Mouse (Mus musculus): ENCODE results near the gene Mex3a. TPM values are rescaled to one million over a fixed set of nuclear protein-coding genes. Genes with fewer than 3 reads are reported as not detected.
"Not testable (repeated sequence)": the region's sequence is repeated elsewhere in the genome, so short reads cannot be mapped to it uniquely, and the experiment has no call there.

Gene Mex3a
- total RNA-seq, 2 experiments from 2014 or later: 80.5 to 87.8 TPM

DNA sequence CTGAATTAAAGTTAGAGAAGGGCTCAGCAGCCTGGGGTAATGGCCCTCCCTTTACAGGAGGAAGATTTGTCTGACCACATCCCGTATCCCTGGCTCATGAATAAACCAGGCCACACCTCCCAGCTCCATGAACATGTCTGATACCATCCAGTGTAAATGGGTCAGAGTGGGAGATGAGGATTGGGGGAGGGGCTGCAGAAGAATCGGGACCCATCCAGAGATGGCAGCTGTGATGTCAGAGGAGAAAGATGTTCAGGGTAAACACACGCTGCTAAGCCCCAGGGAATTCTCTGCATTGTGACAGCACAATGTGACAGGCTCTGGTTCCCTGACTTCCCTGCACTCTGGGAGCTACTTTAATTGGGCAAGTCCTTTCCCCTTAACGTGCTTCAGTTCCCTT lies 31.2 kb downstream of the Mex3a start:
- intact Hi-C loops (cut with DNase I): no loop called here
- no peak for DNase-seq

DNA sequence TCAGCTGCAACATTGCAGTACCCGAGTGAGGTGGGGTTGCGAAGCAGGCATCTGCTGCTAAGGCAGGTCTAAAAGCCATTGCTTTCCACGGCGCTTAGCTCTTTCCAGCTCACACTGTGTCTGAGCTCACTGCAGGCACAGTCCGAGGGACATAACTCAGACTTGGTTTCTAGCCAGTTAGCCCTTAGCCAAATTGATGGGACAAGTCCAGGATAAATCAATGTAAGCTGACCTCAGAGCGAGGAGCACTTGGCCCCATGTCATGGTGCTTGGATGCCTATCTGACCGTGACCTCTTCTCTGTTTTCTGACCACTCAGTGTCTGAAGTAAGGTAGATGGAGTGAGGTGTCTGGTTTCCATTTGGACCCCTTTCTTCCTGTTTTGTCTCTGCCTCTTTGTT lies 31.8 kb downstream of the Mex3a start:
- intact Hi-C loops (cut with DNase I): no loop called here

DNA sequence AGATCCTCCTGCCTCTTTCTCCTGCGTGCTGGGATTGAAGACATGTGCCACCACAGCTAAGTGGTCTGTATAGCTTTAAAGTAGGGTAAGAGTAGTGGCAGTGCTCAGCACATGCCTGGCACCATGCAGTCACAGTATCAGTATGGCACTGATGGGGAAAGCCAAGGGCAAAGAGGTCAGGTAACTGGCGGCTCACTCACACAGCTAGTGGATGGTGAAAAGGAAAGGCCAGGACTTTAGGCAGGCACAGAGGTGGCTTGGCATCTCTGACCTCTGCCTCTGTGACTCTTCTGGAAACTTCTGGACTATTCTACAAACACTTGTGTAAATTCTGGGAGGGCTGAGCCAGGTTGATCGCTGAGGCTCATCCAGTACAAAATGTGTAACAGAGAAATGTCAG lies 33.9 kb downstream of the Mex3a start:
- DNase-seq: no peak
- intact Hi-C loops (cut with DNase I): no loop called here

More for the DNA sequence above, 31.8 kb downstream of the Mex3a start:
- no peak for DNase-seq

DNA sequence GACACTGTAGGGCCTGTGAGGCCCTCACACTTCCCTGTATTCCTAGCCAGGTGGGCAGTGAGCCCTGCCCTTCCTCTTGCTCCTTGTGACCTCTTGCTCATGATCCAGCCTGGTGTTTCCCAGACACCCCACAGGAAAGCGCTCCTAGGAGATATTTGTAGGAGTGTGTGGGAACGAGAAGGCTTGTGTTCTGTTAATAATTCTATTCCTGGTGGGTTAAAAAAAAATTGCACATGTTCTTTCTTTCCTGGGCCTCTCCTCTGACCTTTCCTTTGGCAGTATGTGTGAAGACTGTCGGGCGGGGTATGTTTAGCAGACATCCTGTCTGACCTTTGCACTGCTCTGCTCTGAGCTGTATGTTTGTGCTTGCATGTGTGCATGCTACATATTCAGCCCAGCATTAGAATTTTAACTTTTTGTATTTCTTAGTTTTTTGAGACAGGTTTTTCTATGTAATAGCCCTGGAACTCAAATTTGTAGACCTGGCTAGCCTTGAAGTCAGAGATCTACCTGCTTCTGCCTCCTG lies 34.4 kb downstream of the Mex3a start:
- intact Hi-C loops (cut with DNase I): no loop called here
- DNase-seq: no peak

DNA sequence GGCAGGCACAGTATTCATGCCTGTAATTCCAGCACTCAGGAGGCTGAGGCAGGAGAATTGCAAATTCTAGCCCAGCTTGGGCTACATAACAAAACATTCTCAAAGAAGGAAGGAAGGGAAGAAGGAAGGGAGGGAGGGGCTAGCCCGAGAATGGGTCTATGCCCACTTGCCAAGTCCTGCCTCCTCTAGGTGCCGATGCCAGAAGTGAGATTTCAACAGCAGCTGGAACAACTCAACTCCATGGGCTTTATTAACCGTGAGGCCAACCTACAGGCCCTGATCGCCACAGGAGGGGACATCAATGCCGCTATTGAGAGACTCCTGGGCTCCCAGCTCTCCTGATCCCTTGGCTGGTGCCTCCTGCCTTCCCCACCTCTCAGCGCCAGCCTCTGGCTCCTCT lies 35.7 kb downstream of the Mex3a start:
- intact Hi-C loops (cut with DNase I): no loop called here

DNA sequence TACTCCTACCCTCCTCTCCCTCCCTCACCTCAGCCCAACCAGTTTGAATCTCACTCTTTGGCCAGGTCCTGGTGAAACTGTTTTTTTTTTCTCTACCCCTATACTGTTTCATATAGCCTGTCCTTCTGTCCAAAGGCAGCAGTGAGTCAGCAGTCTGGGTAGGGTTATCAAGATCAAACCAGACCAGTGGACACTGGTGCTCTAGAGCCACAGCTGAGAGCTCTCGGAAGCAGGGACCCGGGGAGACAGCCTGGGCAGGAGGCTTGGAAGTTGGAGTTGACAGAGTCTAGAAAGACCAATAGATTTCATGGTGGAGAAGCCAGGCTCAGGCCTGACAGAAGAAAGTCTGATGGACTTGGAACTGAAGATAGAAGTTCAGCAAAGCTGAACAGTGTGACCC lies 36.4 kb downstream of the Mex3a start:
- intact Hi-C loops (cut with DNase I): no loop called here
- DNase-seq: no peak

More for the DNA sequence above, 35.7 kb downstream of the Mex3a start:
- no peak for DNase-seq

DNA sequence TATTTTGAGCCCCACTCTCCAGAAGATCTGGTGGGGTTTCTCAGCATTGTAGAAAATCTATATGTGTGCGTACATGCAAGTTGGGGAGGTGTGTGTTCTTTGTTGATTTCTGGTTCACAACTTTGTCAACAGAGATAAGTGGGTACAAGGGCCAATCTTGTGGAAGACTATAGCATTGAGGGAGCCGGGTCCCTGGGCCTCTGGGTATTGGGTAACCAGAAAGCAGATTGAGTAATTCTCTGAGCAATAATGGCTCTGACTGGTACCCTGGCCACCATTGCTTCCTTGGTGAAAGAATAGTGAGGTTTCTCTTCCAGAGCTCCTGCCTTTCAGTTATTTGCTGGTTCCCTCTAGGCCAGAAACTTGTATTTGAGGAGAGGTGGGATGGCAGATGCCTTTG lies 36.9 kb downstream of the Mex3a start:
- intact Hi-C loops (cut with DNase I): no loop called here
- DNase-seq: no peak

DNA sequence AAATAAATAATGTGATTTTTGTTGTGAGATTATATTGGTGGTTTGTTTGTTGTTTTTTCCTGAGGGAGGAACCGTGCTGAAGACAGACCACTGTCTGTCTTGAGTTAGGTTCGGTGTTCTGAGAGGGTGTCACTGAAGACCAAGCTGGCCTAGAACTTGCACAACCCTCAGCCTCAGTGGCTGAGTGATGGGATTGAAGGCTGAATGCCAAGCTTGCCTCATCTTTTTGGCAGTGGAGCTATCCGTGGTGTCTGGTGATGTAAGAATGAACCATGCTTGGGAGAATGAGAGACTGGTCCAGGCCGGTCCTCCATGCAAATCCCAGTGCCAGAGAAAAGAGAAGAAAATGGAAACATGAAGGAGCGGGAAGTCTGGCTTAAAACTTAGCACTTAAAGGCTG lies 37.5 kb downstream of the Mex3a start:
- intact Hi-C loops (cut with DNase I): no loop called here
- no peak for DNase-seq

DNA sequence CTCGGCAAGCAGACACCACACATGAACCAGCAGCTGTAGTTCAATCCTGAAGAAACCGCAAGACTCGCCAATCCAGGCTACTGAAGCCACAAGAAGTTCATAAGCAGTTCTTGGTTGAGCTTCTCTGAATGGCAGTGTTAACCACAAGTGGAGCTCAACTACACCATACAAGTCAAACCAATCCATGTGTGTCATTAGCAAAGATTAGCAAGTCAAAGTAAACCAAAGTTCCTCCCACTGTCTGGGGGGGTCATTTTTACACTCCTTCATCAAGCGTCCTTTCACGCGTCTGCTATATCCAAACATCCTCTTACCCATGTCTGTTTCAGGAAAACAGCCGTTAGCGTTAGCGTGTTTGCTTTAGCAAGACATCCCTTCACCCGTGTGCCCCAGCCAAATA lies 38.1 kb downstream of the Mex3a start:
- intact Hi-C loops (cut with DNase I): no loop called here
- no peak for DNase-seq

DNA sequence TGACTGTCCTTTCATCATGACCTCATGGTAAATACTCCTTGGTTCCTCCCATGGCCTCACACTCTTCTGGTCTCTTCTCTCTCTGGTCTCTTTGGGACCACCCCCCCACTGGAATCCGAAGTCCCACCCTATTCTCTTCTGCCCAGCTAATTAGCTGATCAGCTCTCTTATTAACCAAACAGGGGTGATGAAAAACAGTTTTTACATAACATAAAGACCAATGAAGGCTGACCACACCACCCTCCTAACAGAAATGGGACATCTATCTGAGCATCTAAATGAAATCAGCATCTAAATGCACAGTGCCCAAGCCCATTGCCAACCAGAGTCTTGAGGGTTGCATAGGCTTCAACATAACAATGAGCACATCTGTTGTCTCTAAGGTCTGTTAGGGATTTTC lies 39.7 kb downstream of the Mex3a start:
- no peak for DNase-seq
- intact Hi-C loops (cut with DNase I): no loop called here

DNA sequence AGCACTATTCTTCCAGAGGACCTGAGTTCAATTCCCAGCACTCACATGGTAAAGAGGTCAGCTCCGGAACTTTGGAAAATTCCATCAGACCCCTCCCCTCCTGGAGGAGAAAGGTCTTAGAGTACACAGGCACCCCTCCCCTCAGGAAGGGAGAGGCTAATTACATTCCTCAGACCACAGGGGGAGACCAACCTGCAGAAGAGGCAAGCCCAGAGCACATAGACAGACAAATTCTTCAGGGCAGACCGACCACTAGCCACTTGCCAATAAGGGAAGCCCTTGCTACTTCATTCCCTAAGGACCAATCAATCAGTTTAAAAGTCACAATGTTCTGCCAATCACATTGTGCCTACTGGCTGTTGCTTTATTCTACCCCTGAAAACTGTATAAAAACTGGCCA lies 40.6 kb downstream of the Mex3a start:
- DNase-seq: no peak
- intact Hi-C loops (cut with DNase I): no loop called here

DNA sequence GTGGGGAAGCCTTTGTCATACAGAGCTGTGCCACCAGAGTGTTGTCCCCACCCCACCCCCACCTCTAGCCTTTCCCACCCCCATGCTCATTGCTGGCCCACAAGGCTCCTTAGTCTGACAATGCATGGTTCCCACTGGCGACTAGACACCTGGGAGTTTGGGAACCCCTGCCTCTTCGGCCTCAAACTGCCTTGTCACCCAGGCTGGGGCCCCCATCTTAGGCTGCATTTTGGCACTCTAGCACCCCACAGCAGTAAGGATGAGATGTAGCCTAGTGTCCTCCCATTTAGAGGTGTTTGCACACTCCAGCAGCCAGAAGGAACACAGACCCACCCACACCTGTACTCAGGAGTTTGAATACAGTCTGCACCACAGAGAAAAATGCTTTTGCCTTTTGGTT lies 41.6 kb downstream of the Mex3a start:
- intact Hi-C loops (cut with DNase I): no loop called here
- DNase-seq: no peak

DNA sequence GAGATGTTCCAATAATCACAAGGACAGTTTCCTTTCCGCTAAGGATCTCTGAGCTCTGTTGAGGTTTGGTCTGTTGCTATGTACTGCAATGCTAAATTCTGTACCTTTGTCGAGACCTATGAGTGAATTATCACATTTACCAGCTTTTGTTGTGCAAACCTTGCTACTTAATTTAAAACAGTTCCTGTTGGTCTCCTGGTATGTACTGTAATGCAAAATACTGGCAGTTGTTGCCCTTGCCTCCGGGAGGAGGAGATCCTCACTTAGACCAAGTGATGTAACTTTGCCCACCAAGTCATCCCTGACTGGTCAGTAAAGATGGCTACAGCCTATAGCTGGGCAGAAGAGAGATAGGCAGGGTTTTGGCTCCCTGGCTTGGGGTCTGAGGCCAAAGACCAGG lies 43.3 kb downstream of the Mex3a start, which contains the start of gene Ssr2:
Ssr2 (plus strand) TSS at position 337 of the 400 bp plus-strand sequence.
- no peak for DNase-seq
- intact Hi-C loops (cut with DNase I): no loop called here

DNA sequence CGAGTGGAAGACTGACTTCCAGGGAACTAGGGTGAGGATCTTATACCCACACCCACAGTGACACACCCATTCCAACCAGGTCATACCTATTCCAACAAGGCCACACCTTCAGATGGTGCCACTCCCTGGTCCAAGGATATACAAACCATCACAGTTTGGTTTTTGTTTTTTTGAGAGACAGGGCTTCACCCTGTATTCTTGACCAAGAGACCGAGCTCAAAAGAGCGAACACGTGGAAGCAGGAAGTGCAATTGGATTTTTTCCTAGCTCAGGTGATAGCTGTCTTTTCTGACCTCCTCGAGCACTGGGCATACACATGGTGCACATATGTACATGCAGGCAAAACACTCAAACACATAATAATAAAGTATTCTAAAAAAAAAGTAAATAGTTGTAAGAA lies 45.7 kb downstream of the Mex3a start:
- intact Hi-C loops (cut with DNase I); DNase-seq: not testable (repeated sequence)

DNA sequence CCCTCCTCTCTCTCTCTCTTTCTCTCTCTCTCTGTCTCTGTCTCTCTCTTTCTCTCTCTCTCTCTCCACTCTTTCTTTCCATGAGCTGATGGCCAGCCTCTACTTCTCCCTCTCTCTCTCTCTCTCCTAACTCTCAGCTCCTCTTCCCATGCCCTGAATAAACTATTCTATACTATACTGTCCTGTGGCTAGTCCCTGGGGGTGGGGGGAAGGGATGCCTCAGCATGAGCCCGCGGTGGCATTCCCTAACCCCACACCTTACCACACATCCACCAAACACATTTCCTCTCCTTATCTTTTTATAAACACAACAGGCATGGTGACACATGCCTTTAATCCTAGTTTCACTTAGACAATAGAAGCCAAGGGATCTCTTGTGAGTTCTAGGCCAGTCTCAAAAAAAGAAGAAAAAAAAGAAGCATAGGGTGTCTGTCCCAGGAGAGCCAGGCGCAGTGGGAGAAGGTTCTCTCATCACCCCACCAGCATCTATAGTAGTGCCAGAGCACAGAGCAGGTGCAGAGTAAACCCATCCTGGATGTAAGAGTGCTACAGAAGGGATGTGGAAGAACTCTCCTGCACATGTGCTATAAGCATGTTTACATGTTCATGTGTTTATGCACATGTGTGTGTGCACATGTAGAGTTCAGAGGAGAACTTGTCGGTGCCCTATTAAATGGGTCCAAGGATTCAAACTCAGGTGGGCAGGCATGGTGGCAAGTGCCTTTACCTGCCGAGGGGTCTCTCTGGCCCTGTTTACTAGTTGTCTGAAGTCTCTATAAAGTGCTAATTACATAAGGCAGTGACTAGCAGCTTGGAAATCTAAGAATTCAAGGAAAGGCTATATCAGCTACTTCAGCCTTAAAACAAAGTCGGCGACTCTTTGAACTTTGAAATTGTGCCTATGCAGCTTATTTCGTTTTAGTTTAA lies 46.6 kb downstream of the Mex3a start:
- DNase-seq: no peak
- intact Hi-C loops (cut with DNase I): no loop called here

DNA sequence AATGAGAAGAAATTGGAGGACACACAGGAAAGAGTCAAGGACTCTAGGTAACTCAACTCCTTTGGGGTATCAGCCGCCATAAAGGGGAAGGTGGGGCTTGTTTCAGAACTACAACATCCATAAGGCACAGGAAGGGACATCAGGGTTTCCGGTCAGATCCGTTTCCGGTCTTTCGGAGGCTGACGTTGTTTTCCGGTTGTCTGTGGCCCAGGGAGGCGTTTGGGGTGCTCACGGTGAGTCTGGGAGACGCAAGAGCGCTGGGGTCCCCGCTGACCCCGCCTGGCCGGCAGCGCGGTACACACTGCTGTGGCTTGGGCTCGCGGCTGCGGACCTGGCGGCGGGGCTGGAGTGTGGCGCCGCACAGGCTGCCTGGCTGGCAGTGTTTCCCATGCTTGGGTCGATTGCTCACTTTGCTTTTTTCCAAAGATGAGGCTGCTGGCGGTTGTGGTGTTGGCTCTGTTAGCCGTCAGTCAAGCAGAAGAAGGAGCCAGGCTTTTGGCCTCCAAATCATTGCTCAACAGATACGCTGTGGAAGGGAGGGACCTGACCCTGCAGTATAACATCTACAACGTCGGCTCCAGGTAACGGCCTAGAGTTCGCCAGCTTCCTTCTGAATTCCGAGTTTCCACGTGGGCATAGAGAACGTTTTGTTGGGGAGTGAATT lies 47.4 kb downstream of the Mex3a start:
- peak; percentile 67 for DNase-seq
- intact Hi-C loops (cut with DNase I): no loop called here

DNA sequence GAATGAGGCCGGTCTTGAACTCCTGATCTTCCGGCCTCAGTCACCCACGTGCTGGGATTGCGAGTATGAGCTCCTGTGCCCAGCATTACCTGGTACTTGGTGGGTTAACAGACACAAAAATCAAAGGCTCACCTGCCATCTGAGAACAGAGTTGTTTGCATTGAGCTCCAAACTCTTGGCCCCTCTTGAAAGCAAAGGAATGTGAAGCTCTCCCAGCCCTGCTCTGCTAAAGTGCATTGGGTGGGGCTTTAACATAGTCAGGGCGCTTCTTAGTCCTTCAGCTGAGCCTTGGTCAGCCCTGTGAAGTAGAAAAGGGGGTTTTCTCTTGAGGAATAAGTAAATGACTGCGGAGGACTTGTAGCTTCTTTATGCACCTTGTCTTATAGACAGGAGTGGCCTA lies 53.6 kb downstream of the Mex3a start:
- intact Hi-C loops (cut with DNase I): no loop called here
- no peak for DNase-seq

DNA sequence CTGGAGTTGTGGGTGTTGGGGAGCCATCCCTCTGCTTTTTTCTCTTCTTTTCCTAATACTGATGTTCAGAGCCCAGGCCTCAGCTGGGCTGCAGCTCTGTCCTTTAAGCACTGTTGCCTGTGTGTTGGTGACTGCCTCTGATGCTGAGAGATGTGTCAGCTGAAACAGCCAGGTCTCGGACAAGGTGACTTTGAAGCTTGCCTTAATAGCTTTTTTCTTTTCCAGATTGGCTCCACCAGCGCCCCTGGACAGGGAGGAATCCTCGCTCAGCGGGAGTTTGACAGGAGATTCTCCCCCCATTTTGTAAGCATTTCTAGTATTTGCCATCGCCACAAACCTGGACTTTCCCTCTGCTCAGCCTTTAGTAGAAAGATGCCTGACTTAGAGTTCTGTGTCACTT lies 54.4 kb downstream of the Mex3a start:
- intact Hi-C loops (cut with DNase I): no loop called here
- no peak for DNase-seq

DNA sequence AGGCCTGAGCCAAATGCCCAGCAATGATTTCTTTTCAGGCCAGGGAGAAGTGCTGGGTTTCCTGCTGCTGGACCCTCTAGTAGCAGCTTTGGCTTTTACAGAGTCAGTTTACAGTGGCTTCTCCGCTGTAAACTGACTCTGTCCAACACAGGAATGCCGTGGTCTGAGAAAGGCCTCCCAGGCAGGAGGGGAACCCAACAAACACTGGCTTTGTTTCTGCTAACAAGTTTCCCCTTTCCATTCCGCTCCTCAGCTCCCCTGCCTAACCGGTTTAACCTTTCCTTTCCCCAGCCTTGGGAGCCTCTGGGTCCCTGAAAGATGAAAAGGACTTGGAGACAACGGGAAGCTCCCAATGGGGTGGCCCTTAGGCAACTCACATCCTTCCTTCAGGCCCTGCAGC lies 58.1 kb downstream of the Mex3a start:
- no peak for DNase-seq
- intact Hi-C loops (cut with DNase I): no loop called here

Data from left cerebral cortex, postnatal 4 days (tissue).